Mouse (Mus musculus) testis, adult 2 months (tissue): ENCODE measurements at regions not wholly inside any gene's neighbourhood (a gene's known extent, or its start where the extent isn't known, plus 50 kb on each side); places are given as distances from the start of the nearest gene placed in this dataset.

ENCODE experiments used
- CTCF ChIP-seq: fragments of 200-500 bp; IDR thresholded peaks from 2 replicates; pipeline ENCODE4 v1.5.1; 2012; ENCODE audit warnings: low read depth, mild to moderate bottlenecking, inconsistent platforms, low read length, moderate library complexity; ENCODE audit not compliant: control insufficient read depth, insufficient read depth, insufficient replicate concordance
- POLR2A ChIP-seq: fragments of 200-500 bp; IDR thresholded peaks from 2 replicates; pipeline ENCODE4 v1.6.1; 2012; ENCODE audit warnings: low read depth, mild to moderate bottlenecking, inconsistent platforms, low read length, moderate library complexity; ENCODE audit not compliant: control insufficient read depth

DNA sequence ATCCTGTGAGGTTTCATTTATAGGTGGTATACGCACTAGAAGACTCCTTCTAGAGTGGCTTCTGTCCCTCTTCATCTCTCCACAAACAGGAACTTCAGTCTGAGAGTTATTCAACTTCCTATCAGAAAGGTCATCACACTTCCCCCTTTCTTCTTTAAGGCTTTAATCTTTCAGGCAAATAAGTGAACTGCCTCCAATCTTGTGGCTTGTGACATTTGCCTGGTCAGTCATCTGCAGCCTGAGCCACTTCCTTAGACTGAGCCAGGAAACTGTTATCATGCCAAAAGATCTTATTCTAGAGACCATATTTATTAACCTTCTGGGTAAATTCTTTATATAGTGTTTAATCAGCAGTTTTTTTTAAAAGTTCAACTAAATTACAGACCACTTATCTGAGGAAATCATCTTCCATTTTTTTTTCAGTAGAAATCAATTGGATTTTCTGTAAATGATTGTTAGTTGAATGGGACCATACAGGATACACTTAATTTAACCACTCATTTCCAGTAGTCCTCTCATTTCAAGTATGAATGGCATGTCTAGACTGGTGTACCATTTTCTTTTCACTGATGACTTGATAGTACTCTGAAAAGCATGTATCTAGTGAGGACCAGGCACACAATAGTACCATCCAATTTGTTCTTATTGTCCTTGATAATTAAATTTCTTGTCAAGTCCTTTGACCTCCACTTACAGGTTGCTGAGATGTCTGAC lies 234.4 kb downstream of the Rprm start:
- TF ChIP-seq CTCF (no peak), POLR2A (no peak)
